Mouse (Mus musculus): ENCODE measurements at regions not wholly inside any gene's neighbourhood (a gene's known extent, or its start where the extent isn't known, plus 50 kb on each side); places are given as distances from the start of the nearest gene placed in this dataset.

GRCm38 (mm10) chr14:24081911-24082558, 67.7 kb upstream of the Kcnma1 start:
- no peaks in the 10 kb centered on the region for H3K9me3 ChIP-seq
- 0 out of 2 replicates have a peak, but pooled peaks cover 5% of the 10 kb centered on the region for H3K4me1 ChIP-seq
- H3K9ac ChIP-seq: no peak overlapping the region
- H3K4me3 ChIP-seq: no peak overlapping the region
- no peak for ATAC-seq (ENCODE audit: low FRiP score, low read depth)
- peak overlapping the region; percentile 24; the same call in 1 of the 2 replicates for H3K4me2 ChIP-seq (replicated peaks)
- H3K27ac ChIP-seq: no peak overlapping the region
- no peaks in the 10 kb centered on the region for H3K27me3 ChIP-seq (replicated peaks)
- WGBS: 31% methylated on average over 11 of the region's 11 CpGs
- no peaks in the 10 kb centered on the region for H3K36me3 ChIP-seq

GRCm38 (mm10) chr14:24068693-24069092, 54.4 kb upstream of the Kcnma1 start:
- WGBS: 63% methylated on average over 4 of the region's 4 CpGs

GRCm38 (mm10) chr14:24067657-24068056, 53.4 kb upstream of the Kcnma1 start:
- no peak for ATAC-seq (ENCODE audit: low FRiP score, low read depth)

More at GRCm38 (mm10) chr14:24068693-24069092, 54.4 kb upstream of the Kcnma1 start:
- H3K4me3 ChIP-seq: no peak overlapping the region
- no peak overlapping the region for H3K4me2 ChIP-seq (replicated peaks)
- no peak overlapping the region for H3K9ac ChIP-seq
- H3K36me3 ChIP-seq: no peaks in the 10 kb centered on the region
- H3K9me3 ChIP-seq: no peaks in the 10 kb centered on the region
- H3K27ac ChIP-seq: no peak overlapping the region
- no peaks in the 10 kb centered on the region for H3K27me3 ChIP-seq (replicated peaks)
- ATAC-seq (ENCODE audit: low FRiP score, low read depth): no peak
- H3K4me1 ChIP-seq: no peaks in the 10 kb centered on the region

GRCm38 (mm10) chr14:24065231-24065767, 51.0 kb upstream of the Kcnma1 start:
- no peak for ATAC-seq (ENCODE audit: low FRiP score, low read depth)
- Histone ChIP-seq H3K9me3 (no peaks in the 10 kb centered on the region), H3K36me3 (no peaks in the 10 kb centered on the region), H3K4me3 (no peak overlapping the region), H3K27ac (no peak overlapping the region), H3K4me2 (replicated peaks) (no peak overlapping the region), H3K27me3 (replicated peaks) (no peaks in the 10 kb centered on the region), H3K4me1 (no peaks in the 10 kb centered on the region), H3K9ac (no peak overlapping the region)
- 83% methylated on average over 4 of the region's 4 CpGs for WGBS

More at GRCm38 (mm10) chr14:24067657-24068056, 53.4 kb upstream of the Kcnma1 start:
- H3K4me2 ChIP-seq (replicated peaks): no peak overlapping the region
- H3K4me1 ChIP-seq: no peaks in the 10 kb centered on the region
- no peaks in the 10 kb centered on the region for H3K9me3 ChIP-seq
- no peak overlapping the region for H3K27ac ChIP-seq
- WGBS: 45% methylated on average over 6 of the region's 6 CpGs
- H3K27me3 ChIP-seq (replicated peaks): no peaks in the 10 kb centered on the region
- H3K36me3 ChIP-seq: no peaks in the 10 kb centered on the region
- H3K9ac ChIP-seq: no peak overlapping the region
- H3K4me3 ChIP-seq: no peak overlapping the region

Measured in neural tube, embryonic 12.5 days (tissue).